Mouse (Mus musculus): ENCODE data around the gene Zbtb5.
"Not testable (repeated sequence)": the region's sequence is repeated elsewhere in the genome, so short reads cannot be mapped to it uniquely, and the experiment has no call there.

Gene Zbtb5

GRCm38 (mm10) chr4:44953041-44953440 is 59.2 kb downstream of the Zbtb5 start:
- Histone ChIP-seq H3K27me3 (ENCODE audit: insufficient read depth, low read length) (no peaks in the 10 kb centered on the region), H3K4me1 (replicated peaks; ENCODE audit: low read depth, low read length) (peaks cover 66% of the 10 kb centered on the region), H3K4me3 (replicated peaks; ENCODE audit: low read length) (peak overlapping the region; percentile 83), H3K36me3 (ENCODE audit: insufficient read depth, low read length) (no peaks in the 10 kb centered on the region), H3K9me3 (ENCODE audit: low read length) (peaks cover 6% of the 10 kb centered on the region; the same call in 1 of the 2 replicates)
- TF ChIP-seq NANOG (IDR thresholded peaks at IDR 0.05; ENCODE audit: borderline replicate concordance, low read length) (no peak), POU5F1 (IDR thresholded peaks at IDR 0.05; ENCODE audit: borderline replicate concordance, low read length) (no peak), CTCF (conservative IDR thresholded peaks at IDR 0.05; ENCODE audit: low read length) (no peak)

- peaks cover 6% of the 10 kb centered on the region; the same call in 1 of the 2 replicates for H3K9me3 ChIP-seq (ENCODE audit: low read length)
- no peaks in the 10 kb centered on the region for H3K36me3 ChIP-seq (ENCODE audit: insufficient read depth, low read length)
- TF ChIP-seq NANOG (IDR thresholded peaks at IDR 0.05; ENCODE audit: borderline replicate concordance, low read length) (no peak), POU5F1 (IDR thresholded peaks at IDR 0.05; ENCODE audit: borderline replicate concordance, low read length) (no peak), CTCF (conservative IDR thresholded peaks at IDR 0.05; ENCODE audit: low read length) (no peak)
- no peak overlapping the region for H3K4me3 ChIP-seq (replicated peaks; ENCODE audit: low read length)
- no peaks in the 10 kb centered on the region for H3K27me3 ChIP-seq (ENCODE audit: insufficient read depth, low read length)
- H3K4me1 ChIP-seq (replicated peaks; ENCODE audit: low read depth, low read length), result peaks cover 68% of the 10 kb centered on the region
Observed at GRCm38 (mm10) chr4:44948314-44948713, 63.9 kb downstream of the Zbtb5 start.

DNA sequence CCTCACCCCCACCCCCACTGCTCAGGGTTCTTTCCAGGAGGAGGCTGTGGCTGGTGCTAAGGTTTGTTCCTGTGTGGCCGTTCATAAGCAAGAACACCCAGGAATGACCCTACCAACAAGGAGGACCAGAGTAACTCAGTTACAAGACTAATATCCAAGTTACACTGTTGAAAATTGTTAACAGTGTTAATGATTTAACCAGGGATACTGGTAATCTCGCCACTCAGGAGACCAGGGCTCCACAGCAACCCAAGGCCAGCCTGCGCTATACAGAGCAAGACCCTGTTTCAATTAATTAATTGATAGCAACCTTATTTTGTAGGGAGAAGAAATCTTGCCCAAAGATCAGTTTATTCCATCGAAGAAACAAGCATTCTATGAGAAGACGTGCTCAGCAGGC is 64.7 kb downstream of the Zbtb5 start:
- TF ChIP-seq NANOG (IDR thresholded peaks at IDR 0.05; ENCODE audit: borderline replicate concordance, low read length) (no peak), CTCF (conservative IDR thresholded peaks at IDR 0.05; ENCODE audit: low read length) (no peak), POU5F1 (IDR thresholded peaks at IDR 0.05; ENCODE audit: borderline replicate concordance, low read length) (no peak)
- Histone ChIP-seq H3K36me3 (ENCODE audit: insufficient read depth, low read length) (no peaks in the 10 kb centered on the region), H3K4me3 (replicated peaks; ENCODE audit: low read length) (no peak overlapping the region), H3K27me3 (ENCODE audit: insufficient read depth, low read length) (no peaks in the 10 kb centered on the region), H3K4me1 (replicated peaks; ENCODE audit: low read depth, low read length) (peaks cover 66% of the 10 kb centered on the region), H3K9me3 (ENCODE audit: low read length) (peaks cover 6% of the 10 kb centered on the region; the same call in 1 of the 2 replicates)

GRCm38 (mm10) chr4:44946126-44946525 is 66.1 kb downstream of the Zbtb5 start:
- not testable (repeated sequence) for H3K27me3 ChIP-seq (ENCODE audit: insufficient read depth, low read length); H3K4me3 ChIP-seq (replicated peaks; ENCODE audit: low read length); H3K36me3 ChIP-seq (ENCODE audit: insufficient read depth, low read length); H3K9me3 ChIP-seq (ENCODE audit: low read length)
- H3K4me1 ChIP-seq (replicated peaks; ENCODE audit: low read depth, low read length), result peaks cover 68% of the 10 kb centered on the region

DNA sequence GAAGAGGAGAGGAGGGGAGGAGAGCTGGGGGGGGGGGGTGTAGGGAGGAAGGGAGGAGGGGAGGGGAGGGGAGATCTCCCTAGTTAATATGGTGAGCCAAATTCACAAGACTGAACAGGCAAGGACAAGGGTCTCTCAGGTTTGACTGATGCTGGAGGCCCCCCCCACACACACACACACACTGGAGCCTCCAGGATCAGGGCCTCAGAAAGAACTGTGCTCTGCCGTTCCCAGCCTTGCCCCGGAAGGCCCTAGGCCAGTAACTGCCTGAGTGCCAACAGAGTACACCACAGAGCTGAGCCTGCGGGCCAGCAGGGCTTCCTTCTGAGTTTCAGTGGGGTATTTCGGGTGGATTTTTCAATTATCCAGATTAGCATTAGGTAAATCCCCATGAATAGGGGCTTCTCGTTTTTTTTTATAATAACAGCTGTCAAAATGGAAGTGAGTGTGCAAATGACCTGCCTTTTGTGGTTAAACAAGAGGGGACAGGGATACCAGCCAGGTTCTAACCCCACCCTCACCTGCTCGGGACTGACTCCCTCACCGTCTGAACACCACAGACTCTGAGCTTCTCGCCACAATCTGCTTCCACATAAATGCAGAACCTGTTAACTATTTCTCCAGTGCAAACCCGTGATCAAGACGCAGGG is 67.7 kb downstream of the Zbtb5 start:
- TF ChIP-seq POU5F1 (IDR thresholded peaks at IDR 0.05; ENCODE audit: borderline replicate concordance, low read length), result no peak
- no peak for TF ChIP-seq NANOG (IDR thresholded peaks at IDR 0.05; ENCODE audit: borderline replicate concordance, low read length)
- TF ChIP-seq CTCF (conservative IDR thresholded peaks at IDR 0.05; ENCODE audit: low read length), result no peak
- H3K4me3 ChIP-seq (replicated peaks; ENCODE audit: low read length), result no peak overlapping the region
- peaks cover 60% of the 10 kb centered on the region for H3K4me1 ChIP-seq (replicated peaks; ENCODE audit: low read depth, low read length)
- no peaks in the 10 kb centered on the region for H3K27me3 ChIP-seq (ENCODE audit: insufficient read depth, low read length)
- H3K9me3 ChIP-seq (ENCODE audit: low read length), result no peaks in the 10 kb centered on the region
- no peaks in the 10 kb centered on the region for H3K36me3 ChIP-seq (ENCODE audit: insufficient read depth, low read length)

DNA sequence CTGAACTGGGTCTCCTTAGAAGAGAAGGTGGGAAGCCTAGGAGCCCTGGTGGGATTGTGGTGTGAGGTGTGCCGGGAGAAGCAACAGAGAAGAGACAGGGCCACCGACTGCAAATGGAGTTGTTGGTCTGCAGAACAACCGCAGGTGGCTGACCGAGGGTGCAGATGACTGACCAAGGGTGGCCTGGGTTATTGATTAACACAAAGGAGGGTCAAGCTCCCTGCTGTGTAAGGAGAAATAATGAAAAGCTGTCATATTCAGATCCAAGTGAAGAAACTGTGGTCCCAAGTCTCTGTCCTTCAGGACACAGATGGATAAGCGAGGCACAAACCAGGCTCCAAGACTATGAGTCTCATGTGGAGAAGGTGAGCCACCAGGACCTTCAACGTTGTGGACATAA is 68.7 kb downstream of the Zbtb5 start:
- Histone ChIP-seq H3K4me3 (replicated peaks; ENCODE audit: low read length) (no peak overlapping the region), H3K36me3 (ENCODE audit: insufficient read depth, low read length) (no peaks in the 10 kb centered on the region), H3K4me1 (replicated peaks; ENCODE audit: low read depth, low read length) (peaks cover 49% of the 10 kb centered on the region), H3K9me3 (ENCODE audit: low read length) (no peaks in the 10 kb centered on the region), H3K27me3 (ENCODE audit: insufficient read depth, low read length) (0 out of 2 replicates have a peak, but pooled peaks cover 3% of the 10 kb centered on the region)
- TF ChIP-seq NANOG (IDR thresholded peaks at IDR 0.05; ENCODE audit: borderline replicate concordance, low read length) (no peak), CTCF (conservative IDR thresholded peaks at IDR 0.05; ENCODE audit: low read length) (no peak), POU5F1 (IDR thresholded peaks at IDR 0.05; ENCODE audit: borderline replicate concordance, low read length) (no peak)

- Histone ChIP-seq H3K4me3 (replicated peaks; ENCODE audit: low read length) (no peak overlapping the region), H3K27me3 (ENCODE audit: insufficient read depth, low read length) (0 out of 2 replicates have a peak, but pooled peaks cover 6% of the 10 kb centered on the region), H3K9me3 (ENCODE audit: low read length) (no peaks in the 10 kb centered on the region), H3K36me3 (ENCODE audit: insufficient read depth, low read length) (no peaks in the 10 kb centered on the region), H3K4me1 (replicated peaks; ENCODE audit: low read depth, low read length) (peaks cover 37% of the 10 kb centered on the region)
- TF ChIP-seq POU5F1 (IDR thresholded peaks at IDR 0.05; ENCODE audit: borderline replicate concordance, low read length), result no peak
- no peak for TF ChIP-seq NANOG (IDR thresholded peaks at IDR 0.05; ENCODE audit: borderline replicate concordance, low read length)
- TF ChIP-seq CTCF (conservative IDR thresholded peaks at IDR 0.05; ENCODE audit: low read length), result no peak
Observed at GRCm38 (mm10) chr4:44942237-44942636, 70.0 kb downstream of the Zbtb5 start.
